Mouse (Mus musculus) liver, embryonic 16.5 days (tissue): ENCODE data around the gene Vmn1r26. TPM values are rescaled to one million over a fixed set of nuclear protein-coding genes. Genes with fewer than 3 reads are reported as not detected.
"Not testable (repeated sequence)": the region's sequence is repeated elsewhere in the genome, so short reads cannot be mapped to it uniquely, and the experiment has no call there.

Experiments used
- ATAC-seq: fragments of 200-750 bp; cut with Nextera tagmentation; 2 replicates; pipeline ENCODE4 v1.8.0; 2017; ENCODE audit warnings: low read depth, mild to moderate bottlenecking, moderate number of reproducible peaks, moderate library complexity
- H3K27ac ChIP-seq: fragments of 300-500 bp; sonication (generic); 2 replicates; pipeline ENCODE4 v1.5.1; 2014; ENCODE audit warnings: mild to moderate bottlenecking, low read length
- H3K27me3 ChIP-seq: fragments of 300-500 bp; sonication (generic); 2 replicates; pipeline ENCODE4 v1.6.1; 2014; ENCODE audit warnings: low read depth, low read length, mixed read lengths; ENCODE audit not compliant: control insufficient read depth, insufficient read depth
- H3K36me3 ChIP-seq: fragments of 300-500 bp; sonication (generic); 2 replicates; pipeline ENCODE4 v1.6.1; 2014; ENCODE audit warnings: mild to moderate bottlenecking; ENCODE audit not compliant: control insufficient read depth, insufficient read depth
- H3K4me1 ChIP-seq: fragments of 300-500 bp; sonication (generic); 2 replicates; pipeline ENCODE4 v1.6.1; 2014; ENCODE audit warnings: low read depth, low read length, mixed read lengths; ENCODE audit not compliant: control insufficient read depth
- H3K4me2 ChIP-seq: fragments of 300-500 bp; sonication (generic); 2 replicates; pipeline ENCODE4 v1.6.1; 2014; ENCODE audit warnings: low read depth, low read length, mixed read lengths
- H3K4me3 ChIP-seq: fragments of 300-500 bp; sonication (generic); 2 replicates; pipeline ENCODE4 v1.5.1; 2014; ENCODE audit warnings: low read depth, mild to moderate bottlenecking, low read length
- H3K9ac ChIP-seq: fragments of 300-500 bp; sonication (generic); 2 replicates; pipeline ENCODE4 v1.6.1; 2014; ENCODE audit warnings: low read depth, low read length
- H3K9me3 ChIP-seq: fragments of 300-500 bp; sonication (generic); replicated peaks from 2 replicates; pipeline ENCODE4 v1.6.1; 2016; ENCODE audit warnings: low read length; ENCODE audit not compliant: control insufficient read depth
- WGBS: fragments of 180-500 bp; shearing (Covaris S2); extraction: QIAGEN DNeasy Blood & Tissue Kit; methylation state at CpG from one replicate; pipeline ENCODE4 v1.1.7; 2014; ENCODE audit not compliant: insufficient replicate concordance; 5-methylcytosine and 5-hydroxymethylcytosine counted together
- polyA plus RNA-seq: library from polyadenylated mRNA; unstranded; fragments of >200 nt; fragmentation: Nextera tagmentation; extraction: Ambion mirVana; gene quantifications from 2 replicates; pipeline ENCODE4 v1.2.1, GENCODE M21; 2015

Gene Vmn1r26
- polyA plus RNA-seq, result not detected in 2 replicates

GRCm38 (mm10) chr6:58015059-58015458, at the start of gene Vmn1r26:
TSS of gene Vmn1r26 (minus strand) at chr6:58015159.
- H3K27me3 ChIP-seq, result no peaks in the 10 kb centered on the region
- H3K9ac ChIP-seq, result no peak within 1 kb of the TSS
- no peak within 1 kb of the TSS for H3K4me3 ChIP-seq
- H3K27ac ChIP-seq, result no peak within 1 kb of the TSS
- H3K36me3 ChIP-seq, result no peaks in the 10 kb centered on the region
- no peak within 1 kb of the TSS for H3K4me2 ChIP-seq
- no peaks in the 10 kb centered on the region for H3K4me1 ChIP-seq
- ATAC-seq, result no peak
- WGBS, result 69% methylated on average over 1 of the region's 1 CpGs
- H3K9me3 ChIP-seq, result no peaks in the 10 kb centered on the region

DNA sequence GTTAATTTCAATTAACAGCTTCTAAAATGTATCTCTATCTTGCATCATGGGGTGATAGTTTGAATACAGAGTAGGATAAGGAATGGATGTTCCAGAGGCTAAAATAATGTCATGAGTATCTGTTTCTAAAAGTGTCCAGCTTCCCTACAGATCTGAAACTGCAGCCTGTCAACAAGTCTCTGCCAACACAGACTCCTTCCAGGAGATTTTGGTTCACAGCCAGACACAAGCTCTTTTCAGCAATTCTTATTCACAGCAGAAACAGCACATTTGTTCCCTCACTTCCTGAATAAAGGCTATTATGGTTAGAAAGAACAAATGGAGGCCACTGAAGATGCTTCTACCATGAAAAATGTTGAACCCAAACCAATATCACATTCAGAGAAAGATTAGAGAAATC, 29.1 kb upstream of the Vmn1r26 start:
- no peak for ATAC-seq
- H3K4me3 ChIP-seq, result no peak overlapping the region
- no peaks in the 10 kb centered on the region for H3K36me3 ChIP-seq
- no peaks in the 10 kb centered on the region for H3K4me1 ChIP-seq
- no peak overlapping the region for H3K27ac ChIP-seq
- no peaks in the 10 kb centered on the region for H3K9me3 ChIP-seq
- no peaks in the 10 kb centered on the region for H3K27me3 ChIP-seq
- no peak overlapping the region for H3K9ac ChIP-seq
- H3K4me2 ChIP-seq, result no peak overlapping the region

DNA sequence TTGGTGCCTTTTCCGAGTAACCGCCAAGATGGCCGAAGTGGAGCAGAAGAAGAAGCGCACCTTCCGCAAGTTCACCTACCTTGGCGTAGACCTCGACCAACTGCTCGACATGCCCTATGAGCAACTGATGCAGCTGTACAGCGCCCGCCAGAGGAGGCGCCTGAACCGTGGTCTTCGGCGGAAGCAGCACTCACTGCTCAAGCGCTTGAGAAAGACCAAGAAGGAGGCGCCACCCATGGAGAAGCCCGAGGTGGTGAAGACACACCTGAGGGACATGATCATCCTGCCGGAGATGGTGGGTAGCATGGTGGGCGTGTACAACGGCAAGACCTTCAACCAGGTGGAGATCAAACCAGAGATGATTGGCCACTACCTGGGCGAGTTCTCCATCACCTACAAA, 2.5 kb upstream of the Vmn1r26 start:
- WGBS, result 82% methylated on average over 21 of the region's 21 CpGs
- not testable (repeated sequence) for ATAC-seq

DNA sequence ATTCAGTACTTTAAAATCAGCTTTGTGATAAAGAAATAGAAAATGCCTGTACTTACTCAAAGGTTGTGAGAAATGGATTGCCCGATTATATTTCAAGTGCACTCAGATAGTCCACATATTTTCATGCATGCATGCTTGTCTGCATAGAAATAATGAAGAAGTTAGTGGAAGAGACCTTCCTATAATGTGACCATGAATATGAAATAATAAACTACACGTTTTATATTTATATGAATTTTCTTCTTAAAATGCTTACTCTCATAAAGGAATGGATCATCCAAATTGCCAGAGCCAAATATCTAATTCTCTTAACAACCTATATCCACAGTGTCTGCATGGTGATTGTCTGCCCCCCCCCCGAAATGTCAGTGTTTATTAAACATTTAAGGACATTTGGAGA, 34.2 kb downstream of the Vmn1r26 start, which contains the start of gene Vmn1r25:
TSS of gene Vmn1r25 (minus strand) at position 101 of the 400 bp plus-strand sequence.
- ATAC-seq, result no peak
- Histone ChIP-seq H3K36me3 (no peaks in the 10 kb centered on the region), H3K4me3 (no peak within 1 kb of the TSS), H3K9ac (no peak within 1 kb of the TSS), H3K4me2 (no peak within 1 kb of the TSS), H3K27ac (no peak within 1 kb of the TSS), H3K9me3 (no peaks in the 10 kb centered on the region), H3K4me1 (no peaks in the 10 kb centered on the region), H3K27me3 (no peaks in the 10 kb centered on the region)
- 43% methylated on average over 3 of the region's 3 CpGs for WGBS

More for the DNA sequence above, 2.5 kb upstream of the Vmn1r26 start:
- H3K9ac ChIP-seq, H3K9me3 ChIP-seq, H3K4me1 ChIP-seq, H3K36me3 ChIP-seq, H3K27me3 ChIP-seq, H3K27ac ChIP-seq, H3K4me3 ChIP-seq, H3K4me2 ChIP-seq: not testable (repeated sequence)

DNA sequence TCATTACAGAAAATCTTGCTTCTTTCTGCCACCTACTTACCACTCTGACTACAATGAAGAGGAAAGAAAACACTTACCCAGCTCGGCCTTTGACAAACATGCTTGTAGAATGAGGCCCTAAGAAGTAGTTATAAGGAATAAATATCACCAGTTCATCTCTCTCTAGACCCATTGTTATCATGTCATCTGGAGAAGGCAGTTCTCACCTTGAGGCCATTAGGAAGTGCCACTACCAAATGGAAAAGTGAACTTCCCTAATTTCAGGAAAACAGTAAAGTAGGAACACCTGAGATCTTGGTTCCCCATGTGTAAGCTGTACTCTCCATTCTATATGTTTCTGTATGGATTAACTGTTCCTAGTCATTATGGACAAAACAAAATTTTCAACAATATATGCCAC, 53.6 kb downstream of the Vmn1r26 start, which contains the start of gene Vmn1r24:
TSS of gene Vmn1r24 (minus strand) at position 101 of the 400 bp plus-strand sequence.
- not testable (repeated sequence) for H3K27ac ChIP-seq, H3K4me1 ChIP-seq, H3K36me3 ChIP-seq, H3K9me3 ChIP-seq, ATAC-seq, H3K4me3 ChIP-seq, H3K4me2 ChIP-seq, H3K9ac ChIP-seq, H3K27me3 ChIP-seq
- 56% methylated on average over 1 of the region's 1 CpGs for WGBS

Other genes with a start within 250 kb of the Vmn1r26 start
- gene Vopp1, start 190.0 kb downstream of the Vmn1r26 start, polyA plus RNA-seq, result 58.2 and 62.5 TPM in 2 replicates
- gene Vmn1r21, start 164.8 kb downstream of the Vmn1r26 start, polyA plus RNA-seq, result not detected in 2 replicates
- not detected in 2 replicates for gene Vmn1r22, start 107.1 kb downstream of the Vmn1r26 start, polyA plus RNA-seq
- gene Vmn1r23, start 88.3 kb downstream of the Vmn1r26 start, polyA plus RNA-seq, result not detected in 2 replicates
- not detected in 2 replicates for gene Vmn1r24, start 53.7 kb downstream of the Vmn1r26 start, polyA plus RNA-seq
- gene Vmn1r25, start 34.3 kb downstream of the Vmn1r26 start, polyA plus RNA-seq, result not detected in 2 replicates
- not detected in 2 replicates for gene Vmn1r27, start 203.7 kb upstream of the Vmn1r26 start, polyA plus RNA-seq
- not detected in 2 replicates for gene Vmn1r28, start 246.9 kb upstream of the Vmn1r26 start, polyA plus RNA-seq